Mouse (Mus musculus) hindbrain, embryonic 13.5 days (tissue): ENCODE measurements around the gene Abhd14b. TPM values are rescaled to one million over a fixed set of nuclear protein-coding genes. Genes with fewer than 3 reads are reported as not detected.
A peak's percentile ranks its signal among the peaks of the same experiment; 100 is the strongest.

Experiments
- ATAC-seq: fragments of 200-750 bp; cut with Nextera tagmentation; 2 replicates; pipeline ENCODE4 v1.8.0; 2017; ENCODE audit warnings: moderate TSS enrichment; ENCODE audit not compliant: low FRiP score
- H3K27ac ChIP-seq: fragments of 300-500 bp; sonication (generic); 2 replicates; pipeline ENCODE4 v1.5.1; 2015; ENCODE audit warnings: inconsistent platforms, mild to moderate bottlenecking, moderate library complexity
- H3K27me3 ChIP-seq: fragments of 300-500 bp; sonication (generic); 2 replicates; pipeline ENCODE4 v1.6.1; 2015; ENCODE audit warnings: mild to moderate bottlenecking, inconsistent platforms
- H3K36me3 ChIP-seq: fragments of 300-500 bp; sonication (generic); 2 replicates; pipeline ENCODE4 v1.6.1; 2015; ENCODE audit warnings: mild to moderate bottlenecking, inconsistent platforms
- H3K4me1 ChIP-seq: fragments of 300-500 bp; sonication (generic); replicated peaks from 2 replicates; pipeline ENCODE4 v1.6.1; 2015; ENCODE audit warnings: inconsistent platforms
- H3K4me2 ChIP-seq: fragments of 300-500 bp; sonication (generic); 2 replicates; pipeline ENCODE4 v1.6.1; 2015; ENCODE audit warnings: inconsistent platforms, mild to moderate bottlenecking, moderate library complexity
- H3K4me3 ChIP-seq: fragments of 300-500 bp; sonication (generic); 2 replicates; pipeline ENCODE4 v1.5.1; 2015; ENCODE audit warnings: mild to moderate bottlenecking, inconsistent platforms
- H3K9ac ChIP-seq: fragments of 300-500 bp; sonication (generic); 2 replicates; pipeline ENCODE4 v1.6.1; 2015; ENCODE audit warnings: mild to moderate bottlenecking, inconsistent platforms
- H3K9me3 ChIP-seq: fragments of 300-500 bp; sonication (generic); 2 replicates; pipeline ENCODE4 v1.6.1; 2016; ENCODE audit warnings: inconsistent platforms
- WGBS: fragments of 180-500 bp; shearing (Covaris S2); methylation state at CpG from one replicate; pipeline ENCODE4 v1.1.7; 2015; 5-methylcytosine and 5-hydroxymethylcytosine counted together
- polyA plus RNA-seq: library from polyadenylated mRNA; unstranded; fragments of >200 nt; fragmentation: Nextera tagmentation; extraction: Ambion mirVana; gene quantifications from 2 replicates; pipeline ENCODE4 v1.2.1, GENCODE M21; 2015

The Abhd14b gene
- polyA plus RNA-seq, 1 experiment from 2014 or later = 7.3 TPM

GRCm38 (mm10) chr9:106473753-106474105 lies 26.5 kb downstream of the Abhd14b start:
- 87% methylated on average over 5 of the region's 5 CpGs for WGBS
- no peak for ATAC-seq

GRCm38 (mm10) chr9:106474456-106474855 lies 27.2 kb downstream of the Abhd14b start:
- H3K27me3 ChIP-seq = 0 out of 2 replicates have a peak, but pooled peaks cover 3% of the 10 kb centered on the region
- H3K27ac ChIP-seq = no peak overlapping the region
- no peaks in the 10 kb centered on the region for H3K36me3 ChIP-seq
- no peak for ATAC-seq
- peaks cover 46% of the 10 kb centered on the region for H3K4me1 ChIP-seq
- no peak overlapping the region; the same call in 1 of the 2 replicates for H3K9ac ChIP-seq
- 6% methylated on average over 6 of the region's 6 CpGs for WGBS
- H3K4me2 ChIP-seq = peak overlapping the region; percentile 19; the same call in 1 of the 2 replicates
- no peaks in the 10 kb centered on the region for H3K9me3 ChIP-seq
- H3K4me3 ChIP-seq = no peak overlapping the region

More at GRCm38 (mm10) chr9:106473753-106474105, 26.5 kb downstream of the Abhd14b start:
- H3K4me1 ChIP-seq = peaks cover 44% of the 10 kb centered on the region
- H3K36me3 ChIP-seq = no peaks in the 10 kb centered on the region
- H3K4me2 ChIP-seq = no peak overlapping the region
- H3K9ac ChIP-seq = peak overlapping the region; percentile 13; the same call in 1 of the 2 replicates
- no peaks in the 10 kb centered on the region for H3K9me3 ChIP-seq
- H3K27me3 ChIP-seq = 0 out of 2 replicates have a peak, but pooled peaks cover 3% of the 10 kb centered on the region
- no peak overlapping the region for H3K4me3 ChIP-seq
- H3K27ac ChIP-seq = no peak overlapping the region

GRCm38 (mm10) chr9:106475046-106475445 lies 27.8 kb downstream of the Abhd14b start:
- no peak overlapping the region for H3K9ac ChIP-seq
- 67% methylated on average over 7 of the region's 7 CpGs for WGBS
- 0 out of 2 replicates have a peak, but pooled peaks cover 3% of the 10 kb centered on the region for H3K36me3 ChIP-seq
- no peak for ATAC-seq
- H3K27me3 ChIP-seq = 0 out of 2 replicates have a peak, but pooled peaks cover 3% of the 10 kb centered on the region
- no peaks in the 10 kb centered on the region for H3K9me3 ChIP-seq
- H3K4me2 ChIP-seq = no peak overlapping the region
- H3K4me1 ChIP-seq = peaks cover 46% of the 10 kb centered on the region
- H3K4me3 ChIP-seq = no peak overlapping the region
- H3K27ac ChIP-seq = no peak overlapping the region

GRCm38 (mm10) chr9:106475663-106476001 lies 28.4 kb downstream of the Abhd14b start, which contains the start of gene Rrp9:
Rrp9 (plus strand) TSS chr9:106475963.
- Histone ChIP-seq H3K4me1 (peaks cover 46% of the 10 kb centered on the region), H3K36me3 (peaks cover 9% of the 10 kb centered on the region), H3K4me3 (no peak within 1 kb of the TSS), H3K4me2 (peak within 1 kb of the TSS; percentile 37), H3K27ac (peak within 1 kb of the TSS; percentile 18; the same call in 1 of the 2 replicates), H3K27me3 (0 out of 2 replicates have a peak, but pooled peaks cover 3% of the 10 kb centered on the region), H3K9me3 (no peaks in the 10 kb centered on the region), H3K9ac (peak within 1 kb of the TSS; percentile 39)
- WGBS = 92% methylated on average over 10 of the region's 10 CpGs
- no peak for ATAC-seq

GRCm38 (mm10) chr9:106476002-106476923 lies 29.0 kb downstream of the Abhd14b start:
- peaks cover 15% of the 10 kb centered on the region for H3K36me3 ChIP-seq
- WGBS = 40% methylated on average over 16 of the region's 16 CpGs
- H3K9ac ChIP-seq = peak overlapping the region; percentile 39
- no peak overlapping the region for H3K4me3 ChIP-seq
- H3K4me1 ChIP-seq = peaks cover 46% of the 10 kb centered on the region
- ATAC-seq = no peak; the same call in 1 of the 2 replicates
- 0 out of 2 replicates have a peak, but pooled peaks cover 3% of the 10 kb centered on the region for H3K27me3 ChIP-seq
- H3K27ac ChIP-seq = peak overlapping the region; percentile 18; the same call in 1 of the 2 replicates
- peak overlapping the region; percentile 37 for H3K4me2 ChIP-seq
- no peaks in the 10 kb centered on the region for H3K9me3 ChIP-seq

GRCm38 (mm10) chr9:106476924-106477484 lies 29.7 kb downstream of the Abhd14b start, which contains the start of gene Parp3:
Parp3 (minus strand) TSS chr9:106476949.
- H3K36me3 ChIP-seq = peaks cover 23% of the 10 kb centered on the region
- peak; percentile 98 for ATAC-seq
- H3K9ac ChIP-seq = peak within 1 kb of the TSS; percentile 77
- H3K27me3 ChIP-seq = 0 out of 2 replicates have a peak, but pooled peaks cover 3% of the 10 kb centered on the region
- under 1% methylated on average over 41 of the region's 41 CpGs for WGBS
- peak within 1 kb of the TSS; percentile 18; the same call in 1 of the 2 replicates for H3K27ac ChIP-seq
- peak within 1 kb of the TSS; percentile 71 for H3K4me3 ChIP-seq
- no peaks in the 10 kb centered on the region for H3K9me3 ChIP-seq
- peaks cover 41% of the 10 kb centered on the region for H3K4me1 ChIP-seq
- H3K4me2 ChIP-seq = peak within 1 kb of the TSS; percentile 92

- ATAC-seq = no peak
These were observed 30.4 kb downstream of the Abhd14b start for GRCm38 (mm10) chr9:106477649-106478048.

GRCm38 (mm10) chr9:106478101-106478500 lies 30.8 kb downstream of the Abhd14b start:
- 86% methylated on average over 9 of the region's 9 CpGs for WGBS
- Histone ChIP-seq H3K9me3 (no peaks in the 10 kb centered on the region), H3K4me1 (peaks cover 37% of the 10 kb centered on the region), H3K9ac (peak overlapping the region; percentile 77), H3K36me3 (peaks cover 32% of the 10 kb centered on the region), H3K4me2 (peak overlapping the region; percentile 92), H3K27me3 (0 out of 2 replicates have a peak, but pooled peaks cover 3% of the 10 kb centered on the region), H3K27ac (no peak overlapping the region), H3K4me3 (peak overlapping the region; percentile 71)
- no peak for ATAC-seq

More at GRCm38 (mm10) chr9:106477649-106478048, 30.4 kb downstream of the Abhd14b start:
- WGBS = 5% methylated on average over 16 of the region's 16 CpGs
- peaks cover 27% of the 10 kb centered on the region for H3K36me3 ChIP-seq
- H3K27ac ChIP-seq = no peak overlapping the region
- peak overlapping the region; percentile 92 for H3K4me2 ChIP-seq
- 0 out of 2 replicates have a peak, but pooled peaks cover 3% of the 10 kb centered on the region for H3K27me3 ChIP-seq
- peak overlapping the region; percentile 71 for H3K4me3 ChIP-seq
- peak overlapping the region; percentile 77 for H3K9ac ChIP-seq
- peaks cover 37% of the 10 kb centered on the region for H3K4me1 ChIP-seq
- H3K9me3 ChIP-seq = no peaks in the 10 kb centered on the region

GRCm38 (mm10) chr9:106480541-106480940 lies 33.3 kb downstream of the Abhd14b start:
- Histone ChIP-seq H3K4me3 (no peak overlapping the region), H3K27me3 (no peaks in the 10 kb centered on the region), H3K36me3 (peaks cover 56% of the 10 kb centered on the region), H3K4me2 (no peak overlapping the region), H3K9me3 (no peaks in the 10 kb centered on the region), H3K27ac (no peak overlapping the region), H3K4me1 (peaks cover 23% of the 10 kb centered on the region), H3K9ac (no peak overlapping the region)
- 90% methylated on average over 7 of the region's 7 CpGs for WGBS
- ATAC-seq = no peak

- Histone ChIP-seq H3K9me3 (no peaks in the 10 kb centered on the region), H3K36me3 (peaks cover 62% of the 10 kb centered on the region), H3K27ac (no peak overlapping the region), H3K4me2 (no peak overlapping the region), H3K4me3 (no peak overlapping the region), H3K4me1 (peaks cover 22% of the 10 kb centered on the region), H3K27me3 (no peaks in the 10 kb centered on the region), H3K9ac (no peak overlapping the region)
- 91% methylated on average over 15 of the region's 15 CpGs for WGBS
- no peak for ATAC-seq
These were observed 33.8 kb downstream of the Abhd14b start for GRCm38 (mm10) chr9:106481075-106481474.

- Histone ChIP-seq H3K9me3 (no peaks in the 10 kb centered on the region), H3K9ac (no peak overlapping the region), H3K4me1 (peaks cover 16% of the 10 kb centered on the region), H3K4me2 (no peak overlapping the region), H3K36me3 (peaks cover 66% of the 10 kb centered on the region), H3K27ac (no peak overlapping the region), H3K4me3 (no peak overlapping the region), H3K27me3 (no peaks in the 10 kb centered on the region)
- WGBS = 96% methylated on average over 13 of the region's 13 CpGs
- no peak for ATAC-seq
These were observed 34.4 kb downstream of the Abhd14b start for GRCm38 (mm10) chr9:106481676-106482075.

GRCm38 (mm10) chr9:106482578-106483115 lies 35.4 kb downstream of the Abhd14b start:
- Histone ChIP-seq H3K36me3 (peaks cover 66% of the 10 kb centered on the region), H3K9me3 (no peaks in the 10 kb centered on the region), H3K4me1 (peaks cover 13% of the 10 kb centered on the region), H3K27me3 (no peaks in the 10 kb centered on the region), H3K27ac (no peak overlapping the region), H3K4me2 (no peak overlapping the region), H3K9ac (no peak overlapping the region), H3K4me3 (no peak overlapping the region)
- 88% methylated on average over 17 of the region's 17 CpGs for WGBS
- ATAC-seq = no peak
